30 mouse cellular contexts compared by ENCODE assay signal in genomic region chr1:57325585-57326165, GRCm38 (mm10). TPM values are rescaled to one million over a fixed set of nuclear protein-coding genes. Genes with fewer than 3 reads are reported as not detected.
DNase-seq lines count a peak whose midpoint lies in the region; ATAC-seq and TF ChIP-seq lines count a peak whose summit lies in the region.
"Had no signal": no experiment of that assay in that cellular context is flagged by ENCODE, and none has a peak within 500 bp of the region (broad histone marks: within the 10 kb centered on the region; RNA-seq: fewer than 3 reads in every experiment).

No protein-coding gene starts in this region.

- 19% methylated on average over 6 of the region's 6 CpGs for WGBS in forebrain, embryonic 14.5 days
- 50% methylated on average over 6 of the region's 6 CpGs for WGBS in forebrain, embryonic 11.5 days
- WGBS in limb, embryonic 12.5 days, result 17% methylated on average over 6 of the region's 6 CpGs

- no peaks in the 10 kb centered on the region for H3K36me3 ChIP-seq in forebrain, embryonic 14.5 days (ENCODE audit: control insufficient read depth, insufficient read depth, low read length)
- no peaks in the 10 kb centered on the region for H3K36me3 ChIP-seq in forebrain, embryonic 11.5 days (ENCODE audit: control insufficient read depth, insufficient read depth, low read length)
- H3K36me3 ChIP-seq in limb, embryonic 12.5 days, result no peaks in the 10 kb centered on the region
- H3K36me3 ChIP-seq: embryonic facial prominence, embryonic 12.5 days; embryonic facial prominence, embryonic 15.5 days; heart, embryonic 12.5 days; heart, embryonic 15.5 days; hindbrain, embryonic 10.5 days; hindbrain, embryonic 13.5 days had no signal

- H3K4me3 ChIP-seq in forebrain, embryonic 14.5 days (ENCODE audit: low read depth, low read length), result no peak overlapping the region
- H3K4me3 ChIP-seq in forebrain, embryonic 11.5 days (ENCODE audit: low read depth, low read length), result no peak overlapping the region
- H3K4me3 ChIP-seq in limb, embryonic 12.5 days (replicated peaks), result no peak overlapping the region
- H3K4me3 ChIP-seq: embryonic facial prominence, embryonic 12.5 days; embryonic facial prominence, embryonic 15.5 days; forebrain, embryonic 13.5 days; gastrocnemius, adult 2 months; heart, embryonic 12.5 days; heart, embryonic 15.5 days; hindbrain, embryonic 10.5 days; hindbrain, embryonic 13.5 days had no signal

- no peaks in the 10 kb centered on the region for H3K9me3 ChIP-seq in forebrain, embryonic 14.5 days (replicated peaks; ENCODE audit: control insufficient read depth, low read length)
- no peaks in the 10 kb centered on the region for H3K9me3 ChIP-seq in forebrain, embryonic 11.5 days (ENCODE audit: control insufficient read depth, low read length)
- no peaks in the 10 kb centered on the region for H3K9me3 ChIP-seq in limb, embryonic 12.5 days
- H3K9me3 ChIP-seq: embryonic facial prominence, embryonic 12.5 days; embryonic facial prominence, embryonic 15.5 days; forebrain, embryonic 13.5 days; heart, embryonic 12.5 days; heart, embryonic 15.5 days; hindbrain, embryonic 10.5 days; hindbrain, embryonic 13.5 days had no signal

- no peak overlapping the region for H3K27ac ChIP-seq in forebrain, embryonic 14.5 days (ENCODE audit: low read depth, low read length)
- H3K27ac ChIP-seq in forebrain, embryonic 11.5 days (ENCODE audit: low read depth, low read length), result no peak overlapping the region
- H3K27ac ChIP-seq in limb, embryonic 12.5 days, result no peak overlapping the region
- H3K27ac ChIP-seq: embryonic facial prominence, embryonic 12.5 days; embryonic facial prominence, embryonic 15.5 days; forebrain, embryonic 13.5 days; gastrocnemius, adult 2 months; heart, embryonic 15.5 days; hindbrain, embryonic 10.5 days; hindbrain, embryonic 13.5 days had no signal

- ATAC-seq in forebrain, embryonic 14.5 days, result peak; percentile 3; the same call in 1 of the 2 replicates
- ATAC-seq in forebrain, embryonic 11.5 days (replicated peaks; ENCODE audit: low FRiP score), result no peak
- peak; percentile 87; the same call in 1 of the 2 replicates for ATAC-seq in limb, embryonic 12.5 days (ENCODE audit: insufficient number of reproducible peaks, insufficient read depth, low FRiP score, low TSS enrichment, low read depth)
- ATAC-seq in megakaryocyte, adult 5-6 weeks (ENCODE audit: poor library complexity, severe bottlenecking), result no peak
- ATAC-seq: activated CD4-positive, CD25-positive, alpha-beta regulatory T cell, adult 4 months; CD4-positive, CD25-positive, alpha-beta regulatory T cell, adult 4 months; forebrain, embryonic 13.5 days; hindbrain, embryonic 16.5 days; inflammation-experienced regulatory T-cells, adult 6 months; intestine, embryonic 16.5 days had no signal

- H3K27me3 ChIP-seq in forebrain, embryonic 14.5 days (replicated peaks; ENCODE audit: control insufficient read depth, insufficient read depth, low read length), result no peaks in the 10 kb centered on the region
- no peaks in the 10 kb centered on the region for H3K27me3 ChIP-seq in forebrain, embryonic 11.5 days (ENCODE audit: control insufficient read depth, insufficient read depth, low read length)
- peaks cover 10% of the 10 kb centered on the region; the same call in 1 of the 2 replicates for H3K27me3 ChIP-seq in limb, embryonic 12.5 days
- H3K27me3 ChIP-seq: embryonic facial prominence, embryonic 12.5 days; embryonic facial prominence, embryonic 15.5 days; forebrain, embryonic 13.5 days; heart, embryonic 12.5 days; heart, embryonic 15.5 days; hindbrain, embryonic 13.5 days had no signal

- no peak for TF ChIP-seq POLR2A in brain, embryonic 14.5 days (IDR thresholded peaks at IDR 0.05; ENCODE audit: borderline replicate concordance, extremely low read depth, insufficient read depth, insufficient read length, poor library complexity, severe bottlenecking)

- no peak overlapping the region for H3K4me2 ChIP-seq in forebrain, embryonic 14.5 days (ENCODE audit: low read length)
- H3K4me2 ChIP-seq in forebrain, embryonic 11.5 days (ENCODE audit: low read depth, low read length, severe bottlenecking), result no peak overlapping the region
- H3K4me2 ChIP-seq in limb, embryonic 12.5 days, result peak overlapping the region; percentile 6; the same call in 1 of the 2 replicates
- H3K4me2 ChIP-seq: embryonic facial prominence, embryonic 12.5 days; embryonic facial prominence, embryonic 15.5 days; forebrain, embryonic 13.5 days; heart, embryonic 12.5 days; heart, embryonic 15.5 days; hindbrain, embryonic 13.5 days had no signal

- no peak for TF ChIP-seq CTCF in brain, embryonic 14.5 days (IDR thresholded peaks at IDR 0.05; ENCODE audit: borderline replicate concordance, extremely low read depth, insufficient read depth, insufficient read length)

- H3K9ac ChIP-seq in forebrain, embryonic 14.5 days (ENCODE audit: low read length), result no peak overlapping the region
- H3K9ac ChIP-seq in forebrain, embryonic 11.5 days (ENCODE audit: low read length), result no peak overlapping the region
- no peak overlapping the region for H3K9ac ChIP-seq in limb, embryonic 12.5 days (replicated peaks)
- H3K9ac ChIP-seq: embryonic facial prominence, embryonic 12.5 days; embryonic facial prominence, embryonic 15.5 days; forebrain, embryonic 13.5 days; heart, embryonic 12.5 days; heart, embryonic 15.5 days; hindbrain, embryonic 13.5 days had no signal

- DNase-seq in forebrain, embryonic 14.5 days (ENCODE audit: low spot score), result peak; percentile 61
- no peak for DNase-seq in forebrain, embryonic 11.5 days (ENCODE audit: low spot score)
- peak; percentile 78 for DNase-seq in A20 (ENCODE audit: low read depth, low spot score)
- DNase-seq in brain, embryonic 14.5 days (ENCODE audit: low read depth), result peak; percentile 78
- DNase-seq in frontal cortex, postnatal 36 days (ENCODE audit: low spot score in 2 of 2), result no peak
- DNase-seq: adrenal gland, adult 8-10 months; adrenal gland, postnatal 36 days; cerebellum, adult 11 months; cerebellum, adult 2 months; cerebellum, adult 9-11 months; cerebellum, postnatal 25 days; gastrocnemius, adult 2 months; gastrocnemius, postnatal 14 days; heart, adult 11 months; heart, postnatal 10 days; heart, postnatal 36 days had no signal

- peaks cover 17% of the 10 kb centered on the region for H3K4me1 ChIP-seq in forebrain, embryonic 14.5 days (ENCODE audit: control insufficient read depth, insufficient read depth, low read length)
- no peaks in the 10 kb centered on the region for H3K4me1 ChIP-seq in forebrain, embryonic 11.5 days (replicated peaks; ENCODE audit: control insufficient read depth, insufficient read depth, low read length)
- H3K4me1 ChIP-seq in limb, embryonic 12.5 days (replicated peaks), result peaks cover 9% of the 10 kb centered on the region; the same call in 1 of the 2 replicates
- H3K4me1 ChIP-seq: embryonic facial prominence, embryonic 12.5 days; embryonic facial prominence, embryonic 15.5 days; heart, embryonic 12.5 days; heart, embryonic 15.5 days; hindbrain, embryonic 10.5 days; hindbrain, embryonic 13.5 days had no signal

RNA-seq across cellular contexts. Expression of gene 1700066M21Rik, which starts 51.7 kb away (rescaled TPM):
- polyA plus RNA-seq in forebrain, embryonic 14.5 days (2014; fragmentation: Nextera tagmentation; extraction: Ambion mirVana), result 30.3 and 36.8 TPM in 2 replicates
- polyA plus RNA-seq in forebrain, embryonic 11.5 days (2014; fragmentation: Nextera tagmentation; extraction: Ambion mirVana), result 12.9 and 14.2 TPM in 2 replicates
- 9.9 and 17.4 TPM in 2 replicates for polyA plus RNA-seq in brain, embryonic 14.5 days (2012; rRNA removed)
- 12.8 and 13.6 TPM in 2 replicates for polyA plus RNA-seq in limb, embryonic 12.5 days (2016; fragmentation: Nextera tagmentation; extraction: Ambion mirVana)
- total RNA-seq in megakaryocyte, adult 5-6 weeks (2015), result 22.5 and 23.5 TPM in 2 replicates
- total RNA-seq in megakaryocyte, adult 5-6 weeks (2017), result 16.7 and 20.6 TPM in 2 replicates

Comparison
In these comparisons a context has a peak if more than half of its experiments do, and no peak if none do; other contexts are left out.
1. ATAC-seq: peak in forebrain, embryonic 14.5 days (single experiment) and limb, embryonic 12.5 days (single experiment); none in forebrain, embryonic 11.5 days (single experiment) and megakaryocyte, adult 5-6 weeks (single experiment).
2. DNase-seq: peak in forebrain, embryonic 14.5 days (single experiment), A20 (single experiment) and brain, embryonic 14.5 days (single experiment); none in forebrain, embryonic 11.5 days (single experiment) and frontal cortex, postnatal 36 days (0 of 2).